Mouse (Mus musculus): ENCODE data around the gene Ifna11.

DNA sequence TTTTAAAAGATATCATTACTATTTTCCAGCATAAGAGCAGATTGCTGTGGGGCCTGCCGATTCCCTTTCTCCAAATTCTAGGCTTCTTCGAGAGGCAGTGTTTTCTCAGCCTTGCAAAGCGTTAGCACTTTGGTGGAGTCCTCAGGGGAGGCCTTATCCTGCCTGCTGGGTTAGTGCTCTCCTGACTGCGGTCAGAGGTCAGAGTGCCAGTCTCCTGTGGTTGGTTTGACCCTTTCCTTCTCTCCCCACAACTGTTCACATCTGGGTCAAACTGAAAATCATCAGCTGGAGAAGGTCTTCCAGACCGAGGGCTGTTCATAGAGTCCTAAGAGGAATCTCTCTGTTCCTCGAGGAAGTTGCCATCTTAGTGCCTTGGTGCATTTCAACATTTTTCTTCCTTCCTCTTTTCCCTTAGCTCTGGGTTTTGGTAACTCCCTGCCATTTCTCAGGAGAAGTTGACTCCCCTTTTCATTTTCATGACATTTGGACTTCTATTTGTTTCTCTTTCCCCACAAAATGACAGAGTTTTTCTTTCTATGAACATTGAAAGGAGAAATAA is 45.3 kb downstream of the Ifna11 start:
- TF ChIP-seq POLR2A (IDR thresholded peaks at IDR 0.05; ENCODE audit: insufficient read depth, low read length) (no peak), CTCF (IDR thresholded peaks at IDR 0.05; ENCODE audit: low read depth, low read length) (no peak)

Measured in ES-Bruce4 (cell line).